Mouse (Mus musculus) midbrain, embryonic 16.5 days (tissue): ENCODE measurements at regions not wholly inside any gene's neighbourhood (a gene's known extent, or its start where the extent isn't known, plus 50 kb on each side); places are given as distances from the start of the nearest gene placed in this dataset.
"Not testable (repeated sequence)": the region's sequence is repeated elsewhere in the genome, so short reads cannot be mapped to it uniquely, and the experiment has no call there.

Source experiments
- ATAC-seq: fragments of 200-750 bp; cut with Nextera tagmentation; 2 replicates; pipeline ENCODE4 v1.8.0; 2017; ENCODE audit warnings: moderate TSS enrichment
- H3K27ac ChIP-seq: fragments of 300-500 bp; sonication (generic); 2 replicates; pipeline ENCODE4 v1.5.1; 2014; ENCODE audit warnings: mild to moderate bottlenecking, low read length, mixed read lengths
- H3K27me3 ChIP-seq: fragments of 300-500 bp; sonication (generic); 2 replicates; pipeline ENCODE4 v1.6.1; 2014; ENCODE audit warnings: low read depth, low read length, mixed read lengths; ENCODE audit not compliant: control insufficient read depth, insufficient read depth
- H3K36me3 ChIP-seq: fragments of 300-500 bp; sonication (generic); 2 replicates; pipeline ENCODE4 v1.6.1; 2014; ENCODE audit warnings: mild to moderate bottlenecking, low read length, moderate library complexity, mixed read lengths; ENCODE audit not compliant: control insufficient read depth, insufficient read depth
- H3K4me1 ChIP-seq: fragments of 300-500 bp; sonication (generic); 2 replicates; pipeline ENCODE4 v1.6.1; 2014; ENCODE audit warnings: mild to moderate bottlenecking, low read length, mixed read lengths; ENCODE audit not compliant: control insufficient read depth, insufficient read depth
- H3K4me2 ChIP-seq: fragments of 300-500 bp; sonication (generic); 2 replicates; pipeline ENCODE4 v1.6.1; 2014; ENCODE audit warnings: mild to moderate bottlenecking, low read length, mixed read lengths
- H3K4me3 ChIP-seq: fragments of 300-500 bp; sonication (generic); 2 replicates; pipeline ENCODE4 v1.5.1; 2014; ENCODE audit warnings: low read depth, mild to moderate bottlenecking, low read length, moderate library complexity, mixed read lengths
- H3K9ac ChIP-seq: fragments of 300-500 bp; sonication (generic); 2 replicates; pipeline ENCODE4 v1.6.1; 2014; ENCODE audit warnings: low read depth, low read length, mixed read lengths
- H3K9me3 ChIP-seq: fragments of 300-500 bp; sonication (generic); replicated peaks from 2 replicates; pipeline ENCODE4 v1.6.1; 2014; ENCODE audit warnings: mild to moderate bottlenecking, low read length, mixed read lengths; ENCODE audit not compliant: control insufficient read depth, poor library complexity, severe bottlenecking
- WGBS: fragments of 180-500 bp; shearing (Covaris S2); extraction: QIAGEN DNeasy Blood & Tissue Kit; methylation state at CpG from one replicate; pipeline ENCODE4 v1.1.7; 2014; 5-methylcytosine and 5-hydroxymethylcytosine counted together

- H3K36me3 ChIP-seq, H3K9me3 ChIP-seq, ATAC-seq, H3K4me1 ChIP-seq, H3K27me3 ChIP-seq, H3K4me2 ChIP-seq, H3K4me3 ChIP-seq, H3K9ac ChIP-seq, H3K27ac ChIP-seq: not testable (repeated sequence)
- WGBS: 82% methylated on average over 5 of the region's 5 CpGs
These were observed 93.5 kb upstream of the Smarcad1 start for GRCm38 (mm10) chr6:64948839-64949238.

GRCm38 (mm10) chr6:64961608-64962486 is 80.5 kb upstream of the Smarcad1 start:
- peak overlapping the region; percentile 41 for H3K4me2 ChIP-seq
- H3K9me3 ChIP-seq: no peaks in the 10 kb centered on the region
- H3K4me3 ChIP-seq: peak overlapping the region; percentile 3; the same call in 1 of the 2 replicates
- WGBS: 31% methylated on average over 16 of the region's 16 CpGs
- no peaks in the 10 kb centered on the region for H3K27me3 ChIP-seq
- H3K4me1 ChIP-seq: peaks cover 8% of the 10 kb centered on the region; the same call in 1 of the 2 replicates
- peak overlapping the region; percentile 21; the same call in 1 of the 2 replicates for H3K27ac ChIP-seq
- H3K36me3 ChIP-seq: no peaks in the 10 kb centered on the region
- ATAC-seq: peak; percentile 78
- peak overlapping the region; percentile 15; the same call in 1 of the 2 replicates for H3K9ac ChIP-seq

DNA sequence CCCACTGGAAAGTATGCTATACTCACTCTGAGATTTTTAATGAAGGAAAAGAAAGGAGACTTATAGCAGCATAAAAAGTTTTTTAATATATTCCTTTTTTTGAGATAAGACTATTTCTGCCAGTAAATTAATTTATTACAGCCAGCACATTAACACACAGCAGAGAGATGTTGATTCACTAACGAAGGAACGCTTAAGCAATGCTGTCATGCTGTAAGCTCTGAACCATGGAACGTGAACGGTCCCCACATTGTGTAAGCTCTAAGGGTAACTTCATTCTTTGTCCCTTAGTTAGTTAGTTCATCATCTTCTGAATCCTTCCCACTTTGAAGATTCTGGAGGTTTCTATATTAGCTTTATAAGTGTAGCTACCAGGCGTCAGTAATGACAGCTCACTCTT is 79.8 kb upstream of the Smarcad1 start:
- Histone ChIP-seq H3K9ac (no peak overlapping the region), H3K36me3 (no peaks in the 10 kb centered on the region), H3K4me1 (peaks cover 8% of the 10 kb centered on the region; the same call in 1 of the 2 replicates), H3K4me2 (no peak overlapping the region; the same call in 1 of the 2 replicates), H3K9me3 (no peaks in the 10 kb centered on the region), H3K27me3 (no peaks in the 10 kb centered on the region), H3K4me3 (no peak overlapping the region), H3K27ac (no peak overlapping the region)
- ATAC-seq: 0 out of 2 replicates have a peak, but pooled peaks have one; percentile 19
- WGBS: 47% methylated on average over 5 of the region's 5 CpGs

DNA sequence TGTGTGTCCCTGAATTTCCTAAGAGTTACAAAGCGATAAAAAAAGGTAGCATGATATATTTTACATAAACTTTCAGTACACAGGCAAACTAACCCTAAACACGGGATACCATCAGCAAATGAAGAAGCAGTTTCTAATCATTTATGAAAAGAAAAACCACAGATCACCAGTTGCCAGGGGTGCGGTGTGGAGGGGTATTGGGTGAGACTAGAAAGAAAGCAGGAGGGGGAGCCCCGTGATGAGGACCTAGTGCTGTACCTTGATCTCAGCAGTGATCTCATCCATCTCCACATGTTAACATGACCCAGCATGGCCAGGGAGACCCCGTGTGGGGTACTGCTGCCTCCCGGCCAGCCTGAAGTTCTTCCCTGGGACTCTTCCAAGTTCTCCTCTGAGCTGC is 77.7 kb upstream of the Smarcad1 start:
- no peak overlapping the region for H3K27ac ChIP-seq
- peaks cover 8% of the 10 kb centered on the region; the same call in 1 of the 2 replicates for H3K4me1 ChIP-seq
- no peak overlapping the region for H3K4me3 ChIP-seq
- no peaks in the 10 kb centered on the region for H3K27me3 ChIP-seq
- H3K4me2 ChIP-seq: no peak overlapping the region
- no peak overlapping the region for H3K9ac ChIP-seq
- WGBS: 79% methylated on average over 6 of the region's 6 CpGs
- no peak for ATAC-seq
- no peaks in the 10 kb centered on the region for H3K36me3 ChIP-seq
- no peaks in the 10 kb centered on the region for H3K9me3 ChIP-seq

GRCm38 (mm10) chr6:64965203-64965602 is 77.2 kb upstream of the Smarcad1 start:
- 80% methylated on average over 1 of the region's 1 CpGs for WGBS
- H3K27me3 ChIP-seq: no peaks in the 10 kb centered on the region
- peaks cover 8% of the 10 kb centered on the region; the same call in 1 of the 2 replicates for H3K4me1 ChIP-seq
- no peak overlapping the region for H3K4me3 ChIP-seq
- no peak overlapping the region for H3K9ac ChIP-seq
- no peaks in the 10 kb centered on the region for H3K9me3 ChIP-seq
- no peak for ATAC-seq
- H3K27ac ChIP-seq: no peak overlapping the region
- no peak overlapping the region for H3K4me2 ChIP-seq
- H3K36me3 ChIP-seq: no peaks in the 10 kb centered on the region

- H3K36me3 ChIP-seq: no peaks in the 10 kb centered on the region
- H3K4me3 ChIP-seq: no peak overlapping the region
- no peak overlapping the region for H3K27ac ChIP-seq
- no peak overlapping the region for H3K9ac ChIP-seq
- no peaks in the 10 kb centered on the region for H3K9me3 ChIP-seq
- WGBS: 87% methylated on average over 8 of the region's 8 CpGs
- H3K4me2 ChIP-seq: no peak overlapping the region
- no peaks in the 10 kb centered on the region for H3K4me1 ChIP-seq
- no peak for ATAC-seq
- H3K27me3 ChIP-seq: no peaks in the 10 kb centered on the region
These were observed 72.2 kb upstream of the Smarcad1 start for GRCm38 (mm10) chr6:64970158-64970557.

DNA sequence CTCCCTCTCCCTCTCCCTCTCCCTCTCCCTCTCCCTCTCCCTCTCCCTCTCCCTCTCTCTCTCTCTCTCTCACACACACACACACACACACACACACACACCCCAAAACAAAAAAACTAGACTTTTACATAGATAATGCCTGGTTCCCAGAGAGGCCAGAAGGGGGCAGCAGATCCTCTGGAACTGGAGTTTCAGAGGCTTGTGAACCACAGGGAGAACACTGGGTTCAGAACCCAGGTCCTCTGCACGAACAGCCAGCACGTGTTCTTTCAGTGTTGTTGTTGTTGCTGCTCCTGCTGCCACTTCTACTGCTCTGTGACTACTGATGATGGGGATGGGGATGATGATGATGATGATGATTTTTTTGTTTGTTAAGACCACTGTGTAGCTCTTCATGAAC is 68.4 kb upstream of the Smarcad1 start:
- Histone ChIP-seq H3K4me3 (no peak overlapping the region), H3K27ac (no peak overlapping the region), H3K4me2 (no peak overlapping the region), H3K36me3 (no peaks in the 10 kb centered on the region), H3K27me3 (no peaks in the 10 kb centered on the region), H3K4me1 (no peaks in the 10 kb centered on the region), H3K9me3 (no peaks in the 10 kb centered on the region), H3K9ac (no peak overlapping the region)
- WGBS: 33% methylated on average over 2 of the region's 2 CpGs
- no peak for ATAC-seq

DNA sequence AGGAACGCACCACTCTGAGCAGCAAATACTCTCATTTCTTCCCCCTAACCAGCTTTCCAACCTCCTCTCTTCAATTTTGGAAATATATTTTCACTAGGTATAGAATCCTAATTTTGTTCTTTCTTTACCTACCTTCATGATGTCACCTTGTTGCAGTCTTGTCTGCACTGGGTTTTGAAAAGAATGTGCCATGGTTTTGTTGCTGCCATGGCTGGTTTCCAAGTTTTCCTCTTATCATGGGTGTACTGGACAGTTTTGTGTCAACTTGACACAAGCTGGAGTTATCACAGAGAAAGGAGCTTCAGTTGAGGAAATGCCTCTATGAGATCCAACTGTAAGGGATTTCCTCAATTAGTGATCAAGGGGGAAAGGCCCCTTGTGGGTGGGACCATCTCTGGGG is 67.9 kb upstream of the Smarcad1 start:
- not testable (repeated sequence) for H3K9me3 ChIP-seq, H3K27me3 ChIP-seq, ATAC-seq, H3K36me3 ChIP-seq, H3K4me2 ChIP-seq, H3K9ac ChIP-seq, H3K27ac ChIP-seq, H3K4me3 ChIP-seq, H3K4me1 ChIP-seq
- WGBS: 94% methylated on average over 1 of the region's 1 CpGs

GRCm38 (mm10) chr6:64982132-64982531 is 60.3 kb upstream of the Smarcad1 start:
- Histone ChIP-seq H3K4me2 (no peak overlapping the region), H3K4me1 (no peaks in the 10 kb centered on the region), H3K4me3 (no peak overlapping the region), H3K36me3 (no peaks in the 10 kb centered on the region), H3K27ac (no peak overlapping the region), H3K9me3 (no peaks in the 10 kb centered on the region), H3K27me3 (no peaks in the 10 kb centered on the region), H3K9ac (no peak overlapping the region)
- ATAC-seq: no peak
- WGBS: 3% methylated on average over 2 of the region's 2 CpGs
